Mouse (Mus musculus) heart, embryonic 11.5 days (tissue): ENCODE data around the gene St6galnac5. TPM values are rescaled to one million over a fixed set of nuclear protein-coding genes. Genes with fewer than 3 reads are reported as not detected.

Source experiments
- ATAC-seq: fragments of 200-750 bp; cut with Nextera tagmentation; replicated peaks from 2 replicates; pipeline ENCODE4 v1.8.0; 2017; ENCODE audit warnings: moderate library complexity; ENCODE audit not compliant: insufficient number of reproducible peaks, low FRiP score, low TSS enrichment
- H3K27ac ChIP-seq: fragments of 300-500 bp; sonication (generic); 2 replicates; pipeline ENCODE4 v1.5.1; 2014; ENCODE audit warnings: mild to moderate bottlenecking, low read depth, low read length
- H3K27me3 ChIP-seq: fragments of 300-500 bp; sonication (generic); 2 replicates; pipeline ENCODE4 v1.6.1; 2014; ENCODE audit warnings: mild to moderate bottlenecking, low read length, mixed read lengths; ENCODE audit not compliant: control insufficient read depth, insufficient read depth
- H3K36me3 ChIP-seq: fragments of 300-500 bp; sonication (generic); 2 replicates; pipeline ENCODE4 v1.6.1; 2014; ENCODE audit warnings: mild to moderate bottlenecking, low read length, moderate library complexity, mixed read lengths; ENCODE audit not compliant: control insufficient read depth, insufficient read depth
- H3K4me1 ChIP-seq: fragments of 300-500 bp; sonication (generic); 2 replicates; pipeline ENCODE4 v1.6.1; 2014; ENCODE audit warnings: low read length; ENCODE audit not compliant: control insufficient read depth, insufficient read depth
- H3K4me2 ChIP-seq: fragments of 300-500 bp; sonication (generic); 2 replicates; pipeline ENCODE4 v1.6.1; 2014; ENCODE audit warnings: mild to moderate bottlenecking, moderate library complexity
- H3K4me3 ChIP-seq: fragments of 300-500 bp; sonication (generic); 2 replicates; pipeline ENCODE4 v1.5.1; 2014; ENCODE audit warnings: low read depth, low read length
- H3K9ac ChIP-seq: fragments of 300-500 bp; sonication (generic); 2 replicates; pipeline ENCODE4 v1.6.1; 2014; ENCODE audit warnings: mild to moderate bottlenecking, low read depth, low read length, moderate library complexity
- H3K9me3 ChIP-seq: fragments of 300-500 bp; sonication (generic); replicated peaks from 2 replicates; pipeline ENCODE4 v1.6.1; 2016; ENCODE audit warnings: low read length; ENCODE audit not compliant: control insufficient read depth
- WGBS: fragments of 180-500 bp; shearing (Covaris S2); extraction: QIAGEN DNeasy Blood & Tissue Kit; methylation state at CpG from one replicate; pipeline ENCODE4 v1.1.7; 2014; ENCODE audit not compliant: insufficient replicate concordance; 5-methylcytosine and 5-hydroxymethylcytosine counted together
- polyA plus RNA-seq: library from polyadenylated mRNA; unstranded; fragments of >200 nt; fragmentation: Nextera tagmentation; extraction: Ambion mirVana; gene quantifications from 2 replicates; pipeline ENCODE4 v1.2.1, GENCODE M21; 2014

St6galnac5 gene
- polyA plus RNA-seq, 1 experiment from 2014 or later: 1.1 TPM

GRCm38 (mm10) chr3:152944766-152945165, 37.3 kb downstream of the St6galnac5 start:
- Histone ChIP-seq H3K27ac (no peak overlapping the region), H3K4me1 (no peaks in the 10 kb centered on the region), H3K9me3 (no peaks in the 10 kb centered on the region), H3K4me2 (no peak overlapping the region), H3K9ac (no peak overlapping the region), H3K4me3 (no peak overlapping the region), H3K36me3 (no peaks in the 10 kb centered on the region), H3K27me3 (no peaks in the 10 kb centered on the region)
- ATAC-seq: no peak
- 75% methylated on average over 3 of the region's 3 CpGs for WGBS

GRCm38 (mm10) chr3:152942985-152943384, 39.1 kb downstream of the St6galnac5 start:
- Histone ChIP-seq H3K4me1 (no peaks in the 10 kb centered on the region), H3K4me2 (no peak overlapping the region), H3K9me3 (no peaks in the 10 kb centered on the region), H3K27ac (no peak overlapping the region), H3K36me3 (no peaks in the 10 kb centered on the region), H3K27me3 (no peaks in the 10 kb centered on the region), H3K9ac (no peak overlapping the region), H3K4me3 (no peak overlapping the region)
- ATAC-seq: no peak
- 80% methylated on average over 11 of the region's 11 CpGs for WGBS

DNA sequence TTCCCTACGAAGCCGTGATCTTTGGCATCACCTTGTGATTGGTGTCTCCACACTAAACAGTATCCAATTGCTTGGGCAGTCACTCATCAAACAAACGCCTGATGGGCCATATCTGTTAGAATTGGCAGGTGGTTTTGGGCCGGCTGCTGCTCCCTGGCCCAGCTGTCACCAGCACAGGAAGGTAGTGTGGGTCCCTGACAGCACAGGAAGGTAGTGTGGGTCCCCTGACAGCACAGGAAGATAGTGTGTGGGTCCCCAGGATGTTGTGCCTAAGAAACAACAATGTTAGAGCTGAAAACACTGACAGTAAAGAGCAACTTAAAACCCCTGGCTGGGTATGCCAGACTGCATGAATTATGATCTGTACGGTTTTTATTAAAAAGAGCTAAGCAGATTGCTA, 40.4 kb downstream of the St6galnac5 start:
- Histone ChIP-seq H3K4me3 (no peak overlapping the region), H3K4me2 (no peak overlapping the region), H3K27me3 (no peaks in the 10 kb centered on the region), H3K9ac (no peak overlapping the region), H3K36me3 (no peaks in the 10 kb centered on the region), H3K27ac (no peak overlapping the region), H3K4me1 (no peaks in the 10 kb centered on the region), H3K9me3 (no peaks in the 10 kb centered on the region)
- 70% methylated on average over 5 of the region's 5 CpGs for WGBS
- ATAC-seq: no peak

DNA sequence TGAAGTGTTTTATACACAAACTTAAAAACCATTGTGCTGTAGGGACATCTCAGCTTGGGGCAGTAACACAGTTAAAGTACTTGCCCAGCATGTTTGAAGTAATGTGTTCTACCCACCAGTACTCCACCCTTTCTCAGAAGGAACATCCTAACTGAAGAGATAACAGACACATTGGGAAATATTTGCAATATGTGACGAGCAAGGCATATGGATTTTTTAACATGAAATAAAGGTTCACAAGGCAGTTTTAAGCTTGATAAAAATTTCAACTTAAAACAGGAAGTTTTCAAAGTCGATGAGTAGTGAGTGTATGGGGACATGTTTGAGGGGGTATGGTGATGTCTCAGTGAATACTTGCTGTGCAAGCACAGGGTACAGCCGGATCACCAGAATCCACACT, 45.7 kb downstream of the St6galnac5 start:
- Histone ChIP-seq H3K4me2 (no peak overlapping the region), H3K36me3 (no peaks in the 10 kb centered on the region), H3K4me1 (no peaks in the 10 kb centered on the region), H3K9ac (no peak overlapping the region), H3K4me3 (no peak overlapping the region), H3K27ac (no peak overlapping the region), H3K9me3 (no peaks in the 10 kb centered on the region), H3K27me3 (no peaks in the 10 kb centered on the region)
- ATAC-seq: no peak
- 78% methylated on average over 3 of the region's 3 CpGs for WGBS

DNA sequence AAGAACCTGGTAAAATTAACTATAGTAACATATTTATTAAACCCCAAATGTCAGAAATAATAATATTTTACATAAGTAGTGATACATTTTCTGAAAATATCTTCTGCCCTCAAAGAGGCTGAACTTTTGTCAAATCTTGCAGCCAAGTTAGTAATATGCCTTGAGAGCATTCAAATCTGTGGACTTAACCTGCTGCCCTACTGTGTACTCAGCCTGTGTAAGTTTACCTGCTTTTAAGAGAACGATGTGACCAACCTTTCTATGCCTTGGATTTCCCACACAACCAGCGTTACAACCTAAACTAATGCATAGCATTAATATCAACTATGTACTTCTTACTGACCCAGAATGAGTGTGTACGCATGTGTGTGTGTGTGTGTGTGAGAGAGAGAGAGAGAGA, 48.3 kb downstream of the St6galnac5 start:
- Histone ChIP-seq H3K36me3 (no peaks in the 10 kb centered on the region), H3K4me2 (no peak overlapping the region), H3K4me3 (no peak overlapping the region), H3K9me3 (no peaks in the 10 kb centered on the region), H3K27me3 (no peaks in the 10 kb centered on the region), H3K9ac (no peak overlapping the region), H3K27ac (no peak overlapping the region), H3K4me1 (peaks cover 1% of the 10 kb centered on the region)
- 93% methylated on average over 3 of the region's 3 CpGs for WGBS
- ATAC-seq: no peak

- H3K4me3 ChIP-seq: no peak overlapping the region
- WGBS: 77% methylated on average over 2 of the region's 2 CpGs
- no peak overlapping the region for H3K4me2 ChIP-seq
- H3K9me3 ChIP-seq: no peaks in the 10 kb centered on the region
- no peak overlapping the region for H3K27ac ChIP-seq
- H3K27me3 ChIP-seq: no peaks in the 10 kb centered on the region
- H3K4me1 ChIP-seq: peaks cover 6% of the 10 kb centered on the region
- ATAC-seq: no peak
- no peak overlapping the region for H3K9ac ChIP-seq
- no peaks in the 10 kb centered on the region for H3K36me3 ChIP-seq
Measured at GRCm38 (mm10) chr3:152932544-152932943, 49.5 kb downstream of the St6galnac5 start.

DNA sequence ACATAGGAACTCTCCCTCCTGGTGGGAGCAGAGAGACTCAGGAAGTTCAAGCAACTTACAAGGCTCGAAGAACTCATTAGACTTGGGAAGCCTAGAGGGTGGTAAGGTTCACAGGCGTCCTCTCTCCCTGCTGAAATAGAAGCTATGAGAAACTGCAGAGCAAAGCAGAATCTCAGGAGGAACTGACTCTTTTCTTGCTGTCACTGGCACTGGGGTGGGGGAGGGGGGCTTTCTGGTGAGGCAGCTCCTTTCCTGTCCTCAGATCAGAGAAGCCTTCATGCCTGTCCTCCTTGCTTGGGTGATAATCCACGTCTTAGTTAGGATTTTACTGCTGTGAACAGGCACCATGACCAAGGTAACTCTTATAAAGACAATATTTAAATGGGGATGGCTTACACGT, 50.0 kb downstream of the St6galnac5 start:
- Histone ChIP-seq H3K27me3 (no peaks in the 10 kb centered on the region), H3K27ac (no peak overlapping the region), H3K9me3 (no peaks in the 10 kb centered on the region), H3K4me2 (no peak overlapping the region), H3K4me1 (peaks cover 6% of the 10 kb centered on the region), H3K36me3 (no peaks in the 10 kb centered on the region), H3K9ac (no peak overlapping the region), H3K4me3 (no peak overlapping the region)
- WGBS: 61% methylated on average over 4 of the region's 4 CpGs
- ATAC-seq: no peak

GRCm38 (mm10) chr3:152931354-152931753, 50.7 kb downstream of the St6galnac5 start:
- no peak for ATAC-seq
- no peak overlapping the region for H3K9ac ChIP-seq
- H3K27ac ChIP-seq: no peak overlapping the region
- WGBS: 77% methylated on average over 3 of the region's 3 CpGs
- H3K36me3 ChIP-seq: no peaks in the 10 kb centered on the region
- H3K4me1 ChIP-seq: peaks cover 6% of the 10 kb centered on the region
- H3K4me3 ChIP-seq: no peak overlapping the region
- no peaks in the 10 kb centered on the region for H3K27me3 ChIP-seq
- H3K4me2 ChIP-seq: no peak overlapping the region
- H3K9me3 ChIP-seq: no peaks in the 10 kb centered on the region

DNA sequence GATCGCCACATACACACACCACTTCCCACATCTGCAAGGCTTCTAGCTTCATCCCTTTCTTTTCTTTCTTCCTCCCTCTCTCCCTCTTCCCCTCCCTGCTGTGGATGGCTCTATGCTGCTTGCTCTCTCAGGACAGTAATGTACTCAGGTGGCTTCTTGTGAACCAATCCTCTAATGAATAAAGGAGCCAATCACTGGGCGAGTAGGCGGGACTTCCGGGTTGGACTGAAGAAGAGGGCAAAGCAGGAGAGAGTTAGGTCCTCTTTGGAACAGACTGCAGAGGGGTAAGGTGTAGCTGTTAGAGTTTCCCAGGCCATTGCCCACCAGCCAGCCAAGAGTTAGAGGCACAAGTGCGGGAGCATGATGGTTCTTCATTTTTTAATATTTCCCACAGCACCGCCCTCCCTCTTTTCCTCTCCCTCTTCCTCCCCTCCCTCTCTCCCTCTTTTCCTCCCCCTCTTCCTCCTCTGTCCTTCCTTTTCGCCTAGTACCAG, 52.2 kb downstream of the St6galnac5 start:
- ATAC-seq: no peak
- 82% methylated on average over 7 of the region's 7 CpGs for WGBS
- Histone ChIP-seq H3K27ac (no peak overlapping the region), H3K9ac (no peak overlapping the region), H3K4me3 (no peak overlapping the region), H3K36me3 (no peaks in the 10 kb centered on the region), H3K4me2 (no peak overlapping the region), H3K27me3 (no peaks in the 10 kb centered on the region), H3K4me1 (peaks cover 6% of the 10 kb centered on the region), H3K9me3 (no peaks in the 10 kb centered on the region)
